Mouse (Mus musculus): ENCODE measurements around the gene Galns.

- TF ChIP-seq CTCF (conservative IDR thresholded peaks at IDR 0.05 in 1 of 2, IDR thresholded peaks at IDR 0.05 in 1 of 2; ENCODE audit: low read depth in 2 of 2, low read length in 2 of 2) (no peak), ELF1 (IDR thresholded peaks at IDR 0.05; ENCODE audit: low read depth, low read length) (no peak), EP300 (IDR thresholded peaks at IDR 0.05; ENCODE audit: low read length) (no peak), UBTF (IDR thresholded peaks at IDR 0.05; ENCODE audit: low read depth, low read length) (no peak), POLR2A (IDR thresholded peaks at IDR 0.05; ENCODE audit: low read depth, low read length) (no peak), CHD2 (IDR thresholded peaks at IDR 0.05; ENCODE audit: low read length) (no peak), MYC (IDR thresholded peaks at IDR 0.05; ENCODE audit: low read depth, low read length) (no peak), SIN3A (IDR thresholded peaks at IDR 0.05; ENCODE audit: low read length) (no peak), POLR2AphosphoS2 (IDR thresholded peaks at IDR 0.05; ENCODE audit: low read depth, low read length) (no peak), TBP (conservative IDR thresholded peaks at IDR 0.05; ENCODE audit: low read depth, low read length) (no peak), USF1 (IDR thresholded peaks at IDR 0.05; ENCODE audit: low read depth, low read length) (no peak), ZC3H11A (IDR thresholded peaks at IDR 0.05; ENCODE audit: low read depth, low read length) (no peak), E2F4 (IDR thresholded peaks at IDR 0.05; ENCODE audit: insufficient replicate concordance, low read depth, low read length) (no peak)
These were observed 41.3 kb downstream of the Galns start for GRCm38 (mm10) chr8:122569996-122570395.
